Mouse (Mus musculus) olfactory bulb, adult 2 months (tissue): ENCODE data around the gene Lcn6. TPM values are rescaled to one million over a fixed set of nuclear protein-coding genes. Genes with fewer than 3 reads are reported as not detected.

Experiments
- H3K27ac ChIP-seq: fragments of 200-500 bp; 2 replicates; pipeline ENCODE4 v1.5.1; 2012; ENCODE audit warnings: low read depth, low read length; ENCODE audit not compliant: insufficient read depth
- H3K4me1 ChIP-seq: fragments of 200-500 bp; 2 replicates; pipeline ENCODE4 v1.6.1; 2012; ENCODE audit warnings: low read length; ENCODE audit not compliant: control insufficient read depth, insufficient read depth
- H3K4me3 ChIP-seq: fragments of 200-500 bp; 2 replicates; pipeline ENCODE4 v1.5.1; 2012; ENCODE audit warnings: mild to moderate bottlenecking, low read depth, low read length, moderate library complexity; ENCODE audit not compliant: insufficient read depth
- CTCF ChIP-seq: fragments of 200-500 bp; IDR thresholded peaks from 2 replicates; pipeline ENCODE4 v1.5.1; 2012; ENCODE audit warnings: low read depth, mild to moderate bottlenecking, low read length, moderate library complexity; ENCODE audit not compliant: insufficient read depth
- POLR2A ChIP-seq: fragments of 200-500 bp; IDR thresholded peaks from 2 replicates; pipeline ENCODE4 v1.6.1; 2012; ENCODE audit warnings: mild to moderate bottlenecking, low read depth, low read length, moderate library complexity; ENCODE audit not compliant: insufficient read depth
- WGBS: fragments of 180-500 bp; shearing (Covaris S2); methylation state at CpG from one replicate; pipeline ENCODE4 v1.1.7; 2018; 5-methylcytosine and 5-hydroxymethylcytosine counted together
- polyA plus RNA-seq: library from polyadenylated mRNA; stranded (reverse); fragments of >200 nt; gene quantifications from 2 replicates; pipeline ENCODE4 v1.2.4, GENCODE M21; 2012; ENCODE audit warnings: low replicate concordance; ENCODE audit not compliant: missing spikeins, insufficient read depth, insufficient read length

Gene Lcn6
- polyA plus RNA-seq, 1 experiment = not detected

GRCm38 (mm10) chr2:25657652-25658051 lies 18.9 kb upstream of the Lcn6 start, which contains the start of gene Lcn5:
TSS of gene Lcn5 (plus strand) at chr2:25657952.
- Histone ChIP-seq H3K4me3 (no peak within 1 kb of the TSS), H3K27ac (no peak within 1 kb of the TSS), H3K4me1 (no peaks in the 10 kb centered on the region)
- TF ChIP-seq POLR2A = no peak
- TF ChIP-seq CTCF = no peak

GRCm38 (mm10) chr2:25660279-25660678 lies 16.3 kb upstream of the Lcn6 start:
- Histone ChIP-seq H3K4me3 (no peak overlapping the region), H3K4me1 (no peaks in the 10 kb centered on the region), H3K27ac (no peak overlapping the region)
- TF ChIP-seq POLR2A = no peak
- TF ChIP-seq CTCF = no peak
- WGBS = 89% methylated on average over 8 of the region's 8 CpGs

GRCm38 (mm10) chr2:25661245-25661970 lies 15.2 kb upstream of the Lcn6 start:
- no peak for TF ChIP-seq CTCF
- no peak for TF ChIP-seq POLR2A
- WGBS = 75% methylated on average over 6 of the region's 6 CpGs

GRCm38 (mm10) chr2:25663511-25663910 lies 13.1 kb upstream of the Lcn6 start:
- H3K4me1 ChIP-seq = no peaks in the 10 kb centered on the region
- TF ChIP-seq POLR2A (no peak), CTCF (peak; percentile 29; the same call in 1 of the 2 replicates)
- WGBS = 37% methylated on average over 1 of the region's 1 CpGs
- H3K4me3 ChIP-seq = no peak overlapping the region
- H3K27ac ChIP-seq = no peak overlapping the region

More at GRCm38 (mm10) chr2:25661245-25661970, 15.2 kb upstream of the Lcn6 start:
- no peak overlapping the region for H3K27ac ChIP-seq
- no peaks in the 10 kb centered on the region for H3K4me1 ChIP-seq
- H3K4me3 ChIP-seq = no peak overlapping the region

- H3K27ac ChIP-seq = no peak overlapping the region
- 87% methylated on average over 5 of the region's 5 CpGs for WGBS
- TF ChIP-seq CTCF (no peak), POLR2A (no peak)
- H3K4me3 ChIP-seq = no peak overlapping the region
- H3K4me1 ChIP-seq = no peaks in the 10 kb centered on the region
Observed at GRCm38 (mm10) chr2:25664125-25664524, 12.5 kb upstream of the Lcn6 start.

GRCm38 (mm10) chr2:25666516-25666915 lies 10.1 kb upstream of the Lcn6 start:
- 63% methylated on average over 1 of the region's 1 CpGs for WGBS
- H3K27ac ChIP-seq = no peak overlapping the region
- no peak overlapping the region for H3K4me3 ChIP-seq
- no peaks in the 10 kb centered on the region for H3K4me1 ChIP-seq
- TF ChIP-seq POLR2A (no peak), CTCF (no peak)

- H3K4me3 ChIP-seq = no peak overlapping the region
- TF ChIP-seq POLR2A = no peak
- TF ChIP-seq CTCF = no peak
- 91% methylated on average over 6 of the region's 6 CpGs for WGBS
Observed at GRCm38 (mm10) chr2:25679559-25679958, 3.0 kb downstream of the Lcn6 start.

GRCm38 (mm10) chr2:25682426-25682825 lies 5.8 kb downstream of the Lcn6 start, which contains the start of gene Lcn10:
TSS of gene Lcn10 (plus strand) at chr2:25682726.
- 73% methylated on average over 2 of the region's 2 CpGs for WGBS
- Histone ChIP-seq H3K4me3 (no peak within 1 kb of the TSS), H3K27ac (no peak within 1 kb of the TSS), H3K4me1 (no peaks in the 10 kb centered on the region)
- TF ChIP-seq POLR2A = no peak
- TF ChIP-seq CTCF = no peak

More at GRCm38 (mm10) chr2:25679559-25679958, 3.0 kb downstream of the Lcn6 start:
- Histone ChIP-seq H3K4me1 (no peaks in the 10 kb centered on the region), H3K27ac (no peak overlapping the region)

- Histone ChIP-seq H3K4me3 (no peak overlapping the region), H3K27ac (no peak overlapping the region), H3K4me1 (no peaks in the 10 kb centered on the region)
- no peak for TF ChIP-seq CTCF
- no peak for TF ChIP-seq POLR2A
- WGBS = 68% methylated on average over 4 of the region's 4 CpGs
Observed at GRCm38 (mm10) chr2:25686941-25687340, 10.4 kb downstream of the Lcn6 start.
